Mouse (Mus musculus) embryonic fibroblast, embryonic 13.5 days (primary cell): ENCODE results near the gene Zfp366.

Experiments used
- CTCF ChIP-seq: IDR thresholded peaks from 2 replicates; pipeline ENCODE4 v1.5.1; 2011; ENCODE audit warnings: mild to moderate bottlenecking, control low read depth, low read length, moderate library complexity, borderline replicate concordance; ENCODE audit not compliant: insufficient read depth
- POLR2A ChIP-seq: IDR thresholded peaks from 2 replicates; pipeline ENCODE4 v1.6.1; 2011; ENCODE audit warnings: low read depth, mild to moderate bottlenecking, control low read depth, low read length, moderate library complexity

DNA sequence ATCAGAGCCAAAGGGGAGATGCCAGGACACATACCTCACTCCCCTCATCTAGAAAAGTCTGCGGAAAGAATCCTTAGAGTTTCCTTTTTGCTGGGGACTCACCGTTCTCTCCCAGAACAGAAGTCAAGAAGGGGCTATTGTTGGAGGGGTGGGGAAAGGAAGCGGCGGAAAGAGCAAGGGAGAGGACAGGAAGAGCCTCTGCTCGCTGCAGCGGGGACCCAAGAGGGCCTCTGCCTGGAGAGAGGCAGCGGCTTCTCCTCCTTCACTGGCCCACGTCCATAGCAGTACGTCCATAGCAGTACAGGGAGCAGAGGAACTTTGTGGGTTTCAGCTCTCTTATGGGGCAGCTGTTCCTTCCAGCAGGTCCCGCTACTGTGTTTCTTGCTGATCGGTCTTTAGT is 5.8 kb downstream of the Zfp366 start:
- TF ChIP-seq CTCF (no peak), POLR2A (no peak)
